Mouse (Mus musculus) MEL (cell line): Measurements from ENCODE around the gene Ccnq. TPM values are rescaled to one million over a fixed set of nuclear protein-coding genes. Genes with fewer than 3 reads are reported as not detected.

Experiments used
- DNase-seq: peaks from one replicate; pipeline ENCODE4 v3.0.0; 2011; ENCODE audit warnings: low read depth, low spot score
- H3K27ac ChIP-seq: 2 replicates; pipeline ENCODE4 v1.5.1; 2012; ENCODE audit warnings: low read depth, mild to moderate bottlenecking, control low read depth, low read length, moderate library complexity; ENCODE audit not compliant: control insufficient read depth
- H3K27me3 ChIP-seq, 2 experiments: fragments of 150-350 bp in 1 of 2; sonication (generic) in 1 of 2; 2 replicates each; pipeline ENCODE4 v1.6.1; 2012; ENCODE audit warnings: low read length in 2 of 2, mild to moderate bottlenecking in 2 of 2, improper control_type of control experiment in 1 of 2, moderate library complexity in 1 of 2; ENCODE audit not compliant: insufficient read depth in 2 of 2, control insufficient read depth in 1 of 2
- H3K36me3 ChIP-seq, 2 experiments: 2 replicates each; pipeline ENCODE4 v1.6.1; 2012 to 2014; ENCODE audit warnings: low read length in 2 of 2, improper control_type of control experiment in 1 of 2, inconsistent platforms in 1 of 2, mild to moderate bottlenecking in 1 of 2; ENCODE audit not compliant: insufficient read depth in 2 of 2, control insufficient read depth in 1 of 2
- H3K4me1 ChIP-seq, 2 experiments: fragments of 150-350 bp in 1 of 2; sonication (generic) in 1 of 2; 2 replicates each; pipeline ENCODE4 v1.6.1; 2012; ENCODE audit warnings: low read length in 2 of 2, improper control_type of control experiment in 1 of 2, mild to moderate bottlenecking in 1 of 2; ENCODE audit not compliant: insufficient read depth in 2 of 2, control insufficient read depth in 1 of 2
- H3K4me3 ChIP-seq, 2 experiments: fragments of 150-350 bp in 1 of 2; sonication (generic) in 1 of 2; 2 replicates each; pipeline ENCODE4 v1.5.1; 2012; ENCODE audit warnings: low read depth in 2 of 2, low read length in 2 of 2, mild to moderate bottlenecking in 2 of 2, moderate library complexity in 2 of 2, control low read depth in 1 of 2, improper control_type of control experiment in 1 of 2; ENCODE audit not compliant: control insufficient read depth in 1 of 2, insufficient read depth in 1 of 2
- H3K79me2 ChIP-seq: 2 replicates; pipeline ENCODE4 v1.6.1; 2012; ENCODE audit warnings: mild to moderate bottlenecking, low read length, moderate library complexity; ENCODE audit not compliant: control insufficient read depth, poor library complexity, insufficient read depth
- H3K9ac ChIP-seq: 2 replicates; pipeline ENCODE4 v1.6.1; 2012; ENCODE audit warnings: low read depth, mild to moderate bottlenecking, control low read depth, low read length, moderate library complexity; ENCODE audit not compliant: control insufficient read depth, poor library complexity, severe bottlenecking
- H3K9me3 ChIP-seq: fragments of 150-350 bp; sonication (generic); replicated peaks from 2 replicates; pipeline ENCODE4 v1.6.1; 2012; ENCODE audit warnings: mild to moderate bottlenecking, low read length, improper control_type of control experiment, moderate library complexity; ENCODE audit not compliant: insufficient read depth
- BHLHE40 ChIP-seq: IDR thresholded peaks from 2 replicates; pipeline ENCODE4 v1.6.1; 2012; ENCODE audit warnings: low read depth, mild to moderate bottlenecking, inconsistent platforms, low read length, improper control_type of control experiment, borderline replicate concordance
- EP300 ChIP-seq, 2 experiments: IDR thresholded peaks; 2 replicates each; pipeline ENCODE4 v1.6.1; 2011; ENCODE audit warnings: improper control_type of control experiment in 2 of 2, low read length in 2 of 2, low read depth in 1 of 2, mild to moderate bottlenecking in 1 of 2
- GABPA ChIP-seq: IDR thresholded peaks from 2 replicates; pipeline ENCODE4 v1.6.1; 2012; ENCODE audit warnings: low read depth, mild to moderate bottlenecking, inconsistent platforms, low read length, improper control_type of control experiment, moderate library complexity
- MAX ChIP-seq: IDR thresholded peaks from 2 replicates; pipeline ENCODE4 v1.6.1; 2011; ENCODE audit warnings: low read length, improper control_type of control experiment
- POLR2A ChIP-seq, 2 experiments: IDR thresholded peaks; 2 replicates each; pipeline ENCODE4 v1.6.1; 2011 to 2012; ENCODE audit warnings: low read length in 2 of 2, mild to moderate bottlenecking in 2 of 2, control low read depth in 1 of 2, improper control_type of control experiment in 1 of 2, low read depth in 1 of 2, moderate library complexity in 1 of 2; ENCODE audit not compliant: control insufficient read depth in 1 of 2, insufficient read depth in 1 of 2, poor library complexity in 1 of 2
- RAD21 ChIP-seq: IDR thresholded peaks from 2 replicates; pipeline ENCODE4 v1.6.1; 2011; ENCODE audit warnings: mild to moderate bottlenecking, low read depth, low read length, improper control_type of control experiment
- RCOR1 ChIP-seq: IDR thresholded peaks from 2 replicates; pipeline ENCODE4 v1.6.1; 2012; ENCODE audit warnings: low read depth, mild to moderate bottlenecking, inconsistent platforms, low read length, improper control_type of control experiment
- UBTF ChIP-seq: IDR thresholded peaks from 2 replicates; pipeline ENCODE4 v1.6.1; 2012; ENCODE audit warnings: low read depth, mild to moderate bottlenecking, inconsistent platforms, low read length, improper control_type of control experiment, moderate library complexity, borderline replicate concordance; ENCODE audit not compliant: insufficient read depth
- polyA plus RNA-seq, 2 experiments: library from polyadenylated mRNA; stranded (reverse) in 1 of 2; unstranded in 1 of 2; fragments of >175 nt in 1 of 2; fragments of >200 nt in 1 of 2; gene quantifications; 2 replicates each; pipeline versions ENCODE4 v1.2.1 to v1.2.4; 2012; ENCODE audit warnings: low replicate concordance in 2 of 2, low read depth in 1 of 2; ENCODE audit not compliant: insufficient read length in 2 of 2, insufficient read depth in 1 of 2, missing spikeins in 1 of 2
- total RNA-seq: library from RNA; depleted of rRNA; stranded (reverse); fragments of 300-350 nt; gene quantifications from 2 replicates; pipeline ENCODE4 v1.2.3, GENCODE M21; 2012; rRNA removed

Ccnq gene
- total and polyA plus RNA-seq, 3 experiments, result 77.5 to 80.5 TPM; not detected in 1

GRCm38 (mm10) chr11:78702319-78702718, 49.2 kb downstream of the Ccnq start:
- H3K4me1 ChIP-seq, result no peaks in the 10 kb centered on the region; a peak in 1 of 4 replicates
- no peak for DNase-seq
- peaks cover 29 to 41% of the 10 kb centered on the region in 2 experiments for H3K27me3 ChIP-seq
- H3K27ac ChIP-seq, result no peak overlapping the region
- no peak overlapping the region for H3K4me3 ChIP-seq
- H3K9ac ChIP-seq, result no peak overlapping the region
- no peaks in the 10 kb centered on the region for H3K9me3 ChIP-seq
- peaks cover 0 to 3% of the 10 kb centered on the region in 2 experiments; a peak in 2 of 4 replicates for H3K36me3 ChIP-seq
- TF ChIP-seq POLR2A (IDR thresholded peaks at IDR 0.05; ENCODE audit: control insufficient read depth in 1 of 2, insufficient read depth in 1 of 2, low read depth in 1 of 2, low read length in 2 of 2, poor library complexity in 1 of 2) (no peak), UBTF (no peak), MAX (no peak), EP300 (IDR thresholded peaks at IDR 0.05; ENCODE audit: low read depth in 1 of 2, low read length in 2 of 2) (no peak), RAD21 (no peak), BHLHE40 (no peak), RCOR1 (no peak), GABPA (no peak)
- H3K79me2 ChIP-seq, result no peaks in the 10 kb centered on the region; the same call in 1 of the 2 replicates

Other genes with a start within 250 kb of the Ccnq start
- gene Sebox, start 248.3 kb downstream of the Ccnq start, total RNA-seq, result 0.15 TPM in 1 of 2 replicates, not detected in the other
- gene Sebox, start 248.3 kb downstream of the Ccnq start, polyA plus RNA-seq, result under 1 TPM in 1 of 2 experiments, not detected in 1; 0.06 TPM
- 51.9 and 57.1 TPM in 2 replicates for gene Tmem199, start 239.6 kb downstream of the Ccnq start, total RNA-seq
- gene Tmem199, start 239.6 kb downstream of the Ccnq start, polyA plus RNA-seq, result 10 to 100 TPM in 1 of 2 experiments, not detected in 1; 36.5 TPM
- gene Poldip2, start 239.5 kb downstream of the Ccnq start, total RNA-seq, result 157 and 182 TPM in 2 replicates
- gene Poldip2, start 239.5 kb downstream of the Ccnq start, polyA plus RNA-seq, result 100 to 1,000 TPM; 166 to 260 TPM
- gene Tnfaip1, start 215.4 kb downstream of the Ccnq start, total RNA-seq, result 3.9 and 4.7 TPM in 2 replicates
- 1 to 10 TPM in 1 of 2 experiments, not detected in 1; 7.4 TPM for gene Tnfaip1, start 215.4 kb downstream of the Ccnq start, polyA plus RNA-seq
- gene Ift20, start 215.4 kb downstream of the Ccnq start, total RNA-seq, result 153 and 196 TPM in 2 replicates
- 100 to 1,000 TPM in 1 of 2 experiments, not detected in 1; 128 TPM for gene Ift20, start 215.4 kb downstream of the Ccnq start, polyA plus RNA-seq
- gene Tmem97, start 201.0 kb downstream of the Ccnq start, total RNA-seq, result 204 and 207 TPM in 2 replicates
- gene Tmem97, start 201.0 kb downstream of the Ccnq start, polyA plus RNA-seq, result 100 to 1,000 TPM; 166 to 215 TPM
- 17.9 and 20.0 TPM in 2 replicates for gene Nlk, start 54.4 kb downstream of the Ccnq start, total RNA-seq
- gene Nlk, start 54.4 kb downstream of the Ccnq start, polyA plus RNA-seq, result 10 to 100 TPM in 1 of 2 experiments, not detected in 1; 16.9 TPM
- 31.6 and 37.5 TPM in 2 replicates for gene Lyrm9, start 74.9 kb upstream of the Ccnq start, total RNA-seq
- 10 to 100 TPM in 1 of 2 experiments, not detected in 1; 48.6 TPM for gene Lyrm9, start 74.9 kb upstream of the Ccnq start, polyA plus RNA-seq
- not detected in 2 replicates for gene Nos2, start 169.1 kb upstream of the Ccnq start, total RNA-seq
- not detected for gene Nos2, start 169.1 kb upstream of the Ccnq start, polyA plus RNA-seq
- gene Lgals9, start 233.2 kb upstream of the Ccnq start, total RNA-seq, result 160 and 184 TPM in 2 replicates
- gene Lgals9, start 233.2 kb upstream of the Ccnq start, polyA plus RNA-seq, result 100 to 1,000 TPM; 228 to 287 TPM